Mouse (Mus musculus): ENCODE measurements around the gene Rab6a.
"Not testable (repeated sequence)": the region's sequence is repeated elsewhere in the genome, so short reads cannot be mapped to it uniquely, and the experiment has no call there.

Gene Rab6a
- long read RNA-seq, experiment 1, transcript Rab6a-202 (8 exons, 3,110 nt), result minor isoform, 18 of 81 reads
- long read RNA-seq, experiment 1, transcript Rab6a-201 (8 exons, 3,214 nt), result major isoform, 51 of 81 reads
- long read RNA-seq, experiment 1, partial matches to known transcripts, result 7 of 81 reads
- long read RNA-seq, experiment 1, other reads (novel, unspliced or antisense), result 5 of 81 reads
- long read RNA-seq, experiment 2, transcript Rab6a-201 (8 exons, 3,214 nt), result major isoform, 60 of 96 reads
- long read RNA-seq, experiment 2, transcript Rab6a-202 (8 exons, 3,110 nt), result minor isoform, 30 of 96 reads
- long read RNA-seq, experiment 2, partial matches to known transcripts, result 4 of 96 reads
- long read RNA-seq, experiment 2, other reads (novel, unspliced or antisense), result 2 of 96 reads

- intact Hi-C loops (cut with DNase I), result loop anchor here (5.0 kb wide), 1 partner anchor 70 kb away; the partner anchor contains the start of gene Coa4
Measured at GRCm38 (mm10) chr7:100607214-100608129, at the start of gene Rab6a. TSS of gene Rab6a (plus strand) at chr7:100607410.

GRCm38 (mm10) chr7:100559331-100559730, 47.9 kb upstream of the Rab6a start:
- intact Hi-C loops (cut with DNase I), result no loop called here

GRCm38 (mm10) chr7:100561861-100562587, 45.2 kb upstream of the Rab6a start:
- intact Hi-C loops (cut with DNase I), result no loop called here

- intact Hi-C loops (cut with DNase I), result not testable (repeated sequence)
Measured at GRCm38 (mm10) chr7:100567238-100567637, 40.0 kb upstream of the Rab6a start.

GRCm38 (mm10) chr7:100569907-100570306, 37.3 kb upstream of the Rab6a start:
- intact Hi-C loops (cut with DNase I), result loop anchor here (5.0 kb wide), 2 partner anchors 58 to 247 kb away; partner anchors contain the start of gene Dnajb13

- intact Hi-C loops (cut with DNase I), result loop anchor here (5.0 kb wide), 2 partner anchors 59 to 246 kb away; partner anchors contain the start of gene Dnajb13
Measured at GRCm38 (mm10) chr7:100570930-100571715, 36.1 kb upstream of the Rab6a start.

- intact Hi-C loops (cut with DNase I), result loop anchor here (5.0 kb wide), 2 partner anchors 60 to 245 kb away; partner anchors contain the start of gene Dnajb13
Measured at GRCm38 (mm10) chr7:100572061-100572460, 35.1 kb upstream of the Rab6a start.

- intact Hi-C loops (cut with DNase I), result loop anchor here (5.0 kb wide), 2 partner anchors 60 to 245 kb away; partner anchors contain the start of gene Dnajb13
Measured at GRCm38 (mm10) chr7:100572704-100573103, 34.5 kb upstream of the Rab6a start.

- intact Hi-C loops (cut with DNase I), result no loop called here
Measured at GRCm38 (mm10) chr7:100578794-100579193, 28.4 kb upstream of the Rab6a start.

GRCm38 (mm10) chr7:100582235-100582634, 25.0 kb upstream of the Rab6a start:
- intact Hi-C loops (cut with DNase I), result no loop called here

- intact Hi-C loops (cut with DNase I), result no loop called here
Measured at GRCm38 (mm10) chr7:100582727-100583236, 24.4 kb upstream of the Rab6a start.

GRCm38 (mm10) chr7:100589816-100590215, 17.4 kb upstream of the Rab6a start:
- intact Hi-C loops (cut with DNase I), result no loop called here

GRCm38 (mm10) chr7:100590504-100590844, 16.7 kb upstream of the Rab6a start:
- intact Hi-C loops (cut with DNase I), result no loop called here

GRCm38 (mm10) chr7:100590845-100591521, 16.2 kb upstream of the Rab6a start:
- intact Hi-C loops (cut with DNase I), result no loop called here

GRCm38 (mm10) chr7:100591522-100591852, 15.7 kb upstream of the Rab6a start:
- intact Hi-C loops (cut with DNase I), result no loop called here

GRCm38 (mm10) chr7:100593349-100593748, 13.9 kb upstream of the Rab6a start:
- intact Hi-C loops (cut with DNase I), result no loop called here

- intact Hi-C loops (cut with DNase I), result no loop called here
Measured at GRCm38 (mm10) chr7:100600211-100600610, 7.0 kb upstream of the Rab6a start.

- intact Hi-C loops (cut with DNase I), result loop anchor here (5.0 kb wide), 1 partner anchor 71 kb away; the partner anchor contains the start of gene Coa4
Measured at GRCm38 (mm10) chr7:100608130-100608741, 1.0 kb downstream of the Rab6a start, which contains the start of gene Mrpl48. TSS of gene Mrpl48 (minus strand) at chr7:100608301.

GRCm38 (mm10) chr7:100608910-100609309, 1.7 kb downstream of the Rab6a start:
- intact Hi-C loops (cut with DNase I), result loop anchor here (5.0 kb wide), 1 partner anchor 72 kb away; the partner anchor contains the start of gene Coa4

Data from adrenal gland (tissue).